Mouse (Mus musculus) erythroblast, embryonic 14.5 days (primary cell): ENCODE data around the gene Tenm4.

Source experiments
- GATA1 ChIP-seq: IDR thresholded peaks from 2 replicates; pipeline ENCODE4 v1.6.1; 2012; ENCODE audit warnings: low read length, inconsistent platforms, mixed read lengths
- TAL1 ChIP-seq: IDR thresholded peaks from 3 replicates; pipeline ENCODE4 v1.6.1; 2012; ENCODE audit warnings: low read length, inconsistent platforms, mixed read lengths

- TF ChIP-seq GATA1 (no peak), TAL1 (no peak)
These were observed 607.0 kb downstream of the Tenm4 start for GRCm38 (mm10) chr7:96777938-96778600.
